Mouse (Mus musculus) CH12.LX (cell line): ENCODE results near the gene Kansl3. TPM values are rescaled to one million over a fixed set of nuclear protein-coding genes. Genes with fewer than 3 reads are reported as not detected.

ENCODE experiments used
- DNase-seq: peaks from one replicate; pipeline ENCODE4 v3.0.0-alpha.2; 2013; ENCODE audit errors: extremely low read depth
- H3K27ac ChIP-seq: 2 replicates; pipeline ENCODE4 v1.5.1; 2012; ENCODE audit warnings: low read depth, mild to moderate bottlenecking, control low read depth, moderate library complexity; ENCODE audit not compliant: insufficient read depth
- H3K27me3 ChIP-seq: replicated peaks from 2 replicates; pipeline ENCODE3; 2012; ENCODE audit warnings: inconsistent platforms
- H3K36me3 ChIP-seq, 2 experiments: replicated peaks in 1 of 2; 2 replicates each; pipeline versions ENCODE3 to v1.6.1; 2012; ENCODE audit warnings: inconsistent platforms in 1 of 2, low read length in 1 of 2, mild to moderate bottlenecking in 1 of 2, mixed read lengths in 1 of 2, moderate library complexity in 1 of 2; ENCODE audit not compliant: control insufficient read depth in 1 of 2, insufficient read depth in 1 of 2
- H3K4me1 ChIP-seq, 2 experiments: 2 replicates each; pipeline ENCODE4 v1.6.1; 2012; ENCODE audit warnings: inconsistent platforms in 1 of 2, moderate library complexity in 1 of 2; ENCODE audit not compliant: insufficient read depth in 2 of 2, control insufficient read depth in 1 of 2
- H3K4me2 ChIP-seq: 2 replicates; pipeline ENCODE4 v1.6.1; 2012; ENCODE audit warnings: low read depth, mild to moderate bottlenecking, control low read depth; ENCODE audit not compliant: poor library complexity, insufficient read depth, severe bottlenecking
- H3K4me3 ChIP-seq, 3 experiments: fragments of 150-350 bp in 1 of 3; sonication (generic) in 1 of 3; replicated peaks in 1 of 3; 2 replicates each; pipeline versions ENCODE3 to v1.5.1; 2011 to 2012; ENCODE audit warnings: low read depth in 2 of 3, low read length in 2 of 3, mild to moderate bottlenecking in 2 of 3, moderate library complexity in 2 of 3, control low read depth in 1 of 3, improper control_type of control experiment in 1 of 3, inconsistent platforms in 1 of 3, mixed read lengths in 1 of 3; ENCODE audit not compliant: poor library complexity in 1 of 3
- H3K79me2 ChIP-seq: replicated peaks from 2 replicates; pipeline ENCODE4 v1.6.1; 2012; ENCODE audit warnings: mild to moderate bottlenecking, moderate library complexity; ENCODE audit not compliant: control insufficient read depth, poor library complexity, insufficient read depth, severe bottlenecking; ENCODE audit errors: extremely low read depth
- H3K9ac ChIP-seq: 2 replicates; pipeline ENCODE4 v1.6.1; 2012; ENCODE audit warnings: low read depth, mild to moderate bottlenecking, control low read depth, moderate library complexity; ENCODE audit not compliant: insufficient read depth
- H3K9me3 ChIP-seq: replicated peaks from 2 replicates; pipeline ENCODE3; 2012; ENCODE audit warnings: low read length, inconsistent platforms, mixed read lengths
- BHLHE40 ChIP-seq: IDR thresholded peaks from 2 replicates; pipeline ENCODE4 v1.6.1; 2011; ENCODE audit warnings: mild to moderate bottlenecking, low read depth, low read length, improper control_type of control experiment
- CHD1 ChIP-seq: IDR thresholded peaks from 2 replicates; pipeline ENCODE4 v1.6.1; 2012; ENCODE audit warnings: low read depth, low read length, improper control_type of control experiment, inconsistent platforms
- CHD2 ChIP-seq: IDR thresholded peaks from 2 replicates; pipeline ENCODE4 v1.6.1; 2011; ENCODE audit warnings: low read length, improper control_type of control experiment
- CTCF ChIP-seq, 2 experiments: IDR thresholded peaks in 1 of 2; conservative IDR thresholded peaks in 1 of 2; 2 replicates each; pipeline ENCODE4 v1.5.1; 2011 to 2012; ENCODE audit warnings: low read depth in 2 of 2, low read length in 2 of 2, improper control_type of control experiment in 1 of 2, inconsistent platforms in 1 of 2, mild to moderate bottlenecking in 1 of 2, moderate library complexity in 1 of 2
- E2F4 ChIP-seq: IDR thresholded peaks from 2 replicates; pipeline ENCODE4 v1.6.1; 2011; ENCODE audit warnings: low read depth, low read length, improper control_type of control experiment; ENCODE audit not compliant: insufficient replicate concordance
- ELF1 ChIP-seq: IDR thresholded peaks from 2 replicates; pipeline ENCODE4 v1.6.1; 2014; ENCODE audit warnings: low read depth, mild to moderate bottlenecking, inconsistent platforms, low read length, improper control_type of control experiment
- GABPA ChIP-seq: IDR thresholded peaks from 2 replicates; pipeline ENCODE4 v1.6.1; 2012; ENCODE audit warnings: low read depth, low read length, improper control_type of control experiment, inconsistent platforms; ENCODE audit not compliant: insufficient replicate concordance
- JUN ChIP-seq: IDR thresholded peaks from 2 replicates; pipeline ENCODE4 v1.6.1; 2011; ENCODE audit warnings: low read depth, mild to moderate bottlenecking, low read length, improper control_type of control experiment, moderate library complexity; ENCODE audit not compliant: insufficient read depth
- JUND ChIP-seq: conservative IDR thresholded peaks from 2 replicates; pipeline ENCODE4 v1.6.1; 2011; ENCODE audit warnings: low read depth, low read length, improper control_type of control experiment
- MAFK ChIP-seq: IDR thresholded peaks from 2 replicates; pipeline ENCODE4 v1.6.1; 2011; ENCODE audit warnings: low read length, improper control_type of control experiment; ENCODE audit not compliant: insufficient replicate concordance
- MAZ ChIP-seq: IDR thresholded peaks from 2 replicates; pipeline ENCODE4 v1.6.1; 2012; ENCODE audit warnings: low read depth, mild to moderate bottlenecking, inconsistent platforms, low read length, improper control_type of control experiment, moderate library complexity
- MXI1 ChIP-seq: IDR thresholded peaks from 2 replicates; pipeline ENCODE4 v1.6.1; 2011; ENCODE audit warnings: mild to moderate bottlenecking, low read depth, low read length, improper control_type of control experiment
- NELFE ChIP-seq: IDR thresholded peaks from 2 replicates; pipeline ENCODE4 v1.6.1; 2011; ENCODE audit warnings: low read depth, low read length, improper control_type of control experiment
- NRF1 ChIP-seq: IDR thresholded peaks from 2 replicates; pipeline ENCODE4 v1.6.1; 2014; ENCODE audit warnings: low read depth, mild to moderate bottlenecking, inconsistent platforms, low read length, improper control_type of control experiment, moderate library complexity
- PAX5 ChIP-seq: IDR thresholded peaks from 2 replicates; pipeline ENCODE4 v1.6.1; 2012; ENCODE audit warnings: low read length, inconsistent platforms, mixed read lengths
- POLR2AphosphoS2 ChIP-seq: IDR thresholded peaks from 2 replicates; pipeline ENCODE4 v1.6.1; 2011; ENCODE audit warnings: low read depth, low read length, improper control_type of control experiment
- RCOR1 ChIP-seq: conservative IDR thresholded peaks from 2 replicates; pipeline ENCODE4 v1.6.1; 2012; ENCODE audit warnings: low read depth, mild to moderate bottlenecking, inconsistent platforms, low read length, improper control_type of control experiment
- TBP ChIP-seq: conservative IDR thresholded peaks from 2 replicates; pipeline ENCODE4 v1.6.1; 2011; ENCODE audit warnings: low read depth, low read length, improper control_type of control experiment
- USF1 ChIP-seq: IDR thresholded peaks from 2 replicates; pipeline ENCODE4 v1.6.1; 2014; ENCODE audit warnings: low read depth, mild to moderate bottlenecking, inconsistent platforms, low read length, improper control_type of control experiment
- ZC3H11A ChIP-seq: IDR thresholded peaks from 2 replicates; pipeline ENCODE4 v1.6.1; 2012; ENCODE audit warnings: low read depth, mild to moderate bottlenecking, inconsistent platforms, low read length, improper control_type of control experiment
- dilution Hi-C: fragments of 300-500 bp; cut with MboI; formaldehyde crosslinking; loops from 2 replicates; pipeline ENCODE4 v1.14.3; 2020; ENCODE audit warnings: low sequenced_read_pairs; ENCODE audit not compliant: extremely low pct_unique_long_range_greater_than_20kb, extremely low pct_ligation_motif_present
- in situ Hi-C: fragments of 300-500 bp; cut with MboI; formaldehyde crosslinking; loops from 3 replicates; pipeline ENCODE4 v1.14.3; 2019; ENCODE audit warnings: low sequenced_read_pairs, low pct_ligation_motif_present, low pct_unique_long_range_greater_than_20kb, mixed read lengths
- polyA plus RNA-seq: library from polyadenylated mRNA; unstranded; fragments of >175 nt; gene quantifications from 2 replicates; pipeline ENCODE4 v1.2.1, GENCODE M21; 2012; ENCODE audit warnings: low read depth; ENCODE audit not compliant: insufficient read length
- total RNA-seq, 2 experiments: library from RNA; depleted of rRNA; stranded (reverse); fragments of 300-350 nt in 1 of 2; fragments of >200 nt in 1 of 2; gene quantifications; 2 replicates each; pipeline ENCODE4 v1.2.3; 2012 to 2014

The Kansl3 gene
- total and polyA plus RNA-seq, 3 experiments, result 14.3 to 21.2 (median 17.0) TPM

GRCm38 (mm10) chr1:36356955-36357695, 11.9 kb downstream of the Kansl3 start:
- Histone ChIP-seq H3K9ac (no peak overlapping the region), H3K4me3 (no peak overlapping the region), H3K4me1 (no peaks in the 10 kb centered on the region), H3K79me2 (peaks cover 9% of the 10 kb centered on the region; the same call in 1 of the 2 replicates), H3K27ac (no peak overlapping the region), H3K9me3 (no peaks in the 10 kb centered on the region), H3K36me3 (peaks cover 59 to 90% of the 10 kb centered on the region in 2 experiments), H3K27me3 (no peaks in the 10 kb centered on the region), H3K4me2 (no peak overlapping the region)
- dilution Hi-C loops, result no loop called here
- TF ChIP-seq JUND, result no peak
- no peak for TF ChIP-seq ZC3H11A
- no peak for TF ChIP-seq PAX5
- TF ChIP-seq USF1, result no peak
- TF ChIP-seq MAFK, result no peak
- no peak for TF ChIP-seq NRF1
- no peak for TF ChIP-seq BHLHE40
- TF ChIP-seq ELF1, result no peak
- no peak for TF ChIP-seq MAZ
- no peak for TF ChIP-seq TBP
- no peak for TF ChIP-seq JUN
- TF ChIP-seq GABPA, result no peak
- TF ChIP-seq CHD2, result no peak
- TF ChIP-seq POLR2AphosphoS2, result no peak
- in situ Hi-C loops, result no loop called here
- no peak for DNase-seq

GRCm38 (mm10) chr1:36352351-36352750, 16.6 kb downstream of the Kansl3 start:
- dilution Hi-C loops (no loop called here), in situ Hi-C loops (no loop called here)
- Histone ChIP-seq H3K4me2 (no peak overlapping the region), H3K4me1 (no peaks in the 10 kb centered on the region), H3K4me3 (no peak overlapping the region), H3K36me3 (peaks cover 77 to 94% of the 10 kb centered on the region in 2 experiments), H3K27me3 (no peaks in the 10 kb centered on the region), H3K79me2 (no peaks in the 10 kb centered on the region), H3K9me3 (no peaks in the 10 kb centered on the region), H3K9ac (no peak overlapping the region), H3K27ac (no peak overlapping the region)
- TF ChIP-seq MAFK (no peak), CHD1 (no peak), TBP (no peak), MXI1 (no peak), GABPA (no peak), NELFE (no peak), E2F4 (no peak), CTCF (conservative IDR thresholded peaks at IDR 0.05 in 1 of 2, IDR thresholded peaks at IDR 0.05 in 1 of 2; ENCODE audit: low read depth in 2 of 2, low read length in 2 of 2) (no peak), RCOR1 (no peak), ZC3H11A (no peak)
- DNase-seq, result no peak
